In the genomic region with DNA sequence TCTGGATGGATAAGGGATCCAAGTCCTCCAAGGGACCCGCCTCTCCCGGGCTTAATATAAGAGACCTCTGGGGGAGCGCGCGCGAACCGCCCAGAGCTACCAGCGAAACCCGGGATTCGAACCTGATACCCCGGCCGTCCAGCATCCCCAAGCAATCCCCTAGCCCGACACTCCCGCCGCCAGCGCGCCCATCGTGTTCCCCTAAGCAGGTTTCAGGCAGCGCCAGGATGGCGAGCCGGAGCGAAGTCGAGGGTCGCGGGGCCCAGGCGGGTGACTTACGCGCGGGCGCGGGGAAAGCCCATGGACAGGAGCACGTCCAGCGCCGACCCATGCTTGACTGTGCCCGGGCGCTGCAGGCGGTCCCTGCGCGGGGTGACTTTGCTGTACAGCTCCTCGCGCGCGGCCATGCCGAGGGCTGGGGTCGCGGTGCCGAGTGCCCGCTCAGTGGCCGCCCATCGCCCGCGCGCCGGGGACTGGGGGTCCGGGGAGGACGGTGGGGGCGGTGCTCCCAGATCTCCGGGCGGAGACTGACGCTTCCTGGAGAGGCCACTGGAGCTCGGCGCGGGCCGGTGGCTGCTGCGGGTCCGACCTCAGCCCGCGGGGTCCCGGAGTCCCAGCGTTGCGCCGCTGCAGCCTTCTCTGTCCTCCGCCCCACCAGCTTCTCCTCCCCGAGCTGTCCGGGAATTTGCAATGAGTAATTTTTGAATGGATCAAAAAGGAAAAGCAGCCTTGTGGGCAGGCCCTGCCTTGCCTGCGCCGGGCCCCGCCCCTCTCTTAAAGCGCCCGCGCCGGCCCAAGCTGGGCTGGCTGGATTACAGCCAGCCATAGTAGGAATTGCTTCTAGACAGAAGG, we compare ENCODE assay signal across 8 mouse cellular contexts. TPM values are rescaled to one million over a fixed set of nuclear protein-coding genes. Genes with fewer than 3 reads are reported as not detected.
DNase-seq lines count a peak whose midpoint lies in the region; ATAC-seq and TF ChIP-seq lines count a peak whose summit lies in the region.

No protein-coding gene starts in this region.

- H3K9me3 ChIP-seq in hindbrain, embryonic 16.5 days (ENCODE audit: control insufficient read depth, low read length), result no peaks in the 10 kb centered on the region

- peaks cover 19% of the 10 kb centered on the region for H3K4me1 ChIP-seq in hindbrain, embryonic 16.5 days (ENCODE audit: control insufficient read depth, insufficient read depth, low read depth, low read length)

- H3K27ac ChIP-seq in gastrocnemius, adult 2 months, result peak overlapping the region; percentile 75
- H3K27ac ChIP-seq in hindbrain, embryonic 16.5 days (ENCODE audit: low read depth, low read length), result peak overlapping the region; percentile 93
- H3K27ac ChIP-seq in macrophage, result peak overlapping the region; percentile 89

- peak overlapping the region; percentile 65 for H3K4me2 ChIP-seq in hindbrain, embryonic 16.5 days (ENCODE audit: low read length)

- ATAC-seq in common myeloid progenitor, adult 5-6 weeks (replicated peaks; ENCODE audit: low read depth, poor library complexity, severe bottlenecking), result peak; percentile 26
- ATAC-seq in hindbrain, embryonic 16.5 days, result peak; percentile 91

- TF ChIP-seq CTCF in gastrocnemius, adult 2 months (IDR thresholded peaks at IDR 0.05), result no peak

- no peaks in the 10 kb centered on the region for H3K36me3 ChIP-seq in hindbrain, embryonic 16.5 days (ENCODE audit: control insufficient read depth, insufficient read depth, low read length)
- H3K36me3 ChIP-seq in macrophage (ENCODE audit: inconsistent target), result no peaks in the 10 kb centered on the region

- H3K9ac ChIP-seq in hindbrain, embryonic 16.5 days (ENCODE audit: low read depth, low read length), result peak overlapping the region; percentile 92

- H3K27me3 ChIP-seq in hindbrain, embryonic 16.5 days (replicated peaks; ENCODE audit: control insufficient read depth, insufficient read depth, low read length), result no peaks in the 10 kb centered on the region

- DNase-seq in ZHBTc4 (ENCODE audit: low read depth, low spot score), result peak; percentile 69
- peak; percentile 83 for DNase-seq in gastrocnemius, adult 2 months
- peak; percentile 69 to 73 for DNase-seq in left cerebral cortex, adult 8-10 months (ENCODE audit: low spot score in 2 of 2)
- DNase-seq in right cerebral cortex, adult 2 months (ENCODE audit: low spot score in 2 of 2), result peak; percentile 75 to 78
- peak; percentile 60 for DNase-seq in urinary bladder, postnatal 25 days (ENCODE audit: low spot score)

- H3K4me3 ChIP-seq in gastrocnemius, adult 2 months, result peak overlapping the region; percentile 89
- H3K4me3 ChIP-seq in hindbrain, embryonic 16.5 days (ENCODE audit: low read length), result peak overlapping the region; percentile 94
- peak overlapping the region; percentile 54 for H3K4me3 ChIP-seq in macrophage (ENCODE audit: inconsistent target)

- peaks cover 45% of the 10 kb centered on the region for H3K79me2 ChIP-seq in macrophage (ENCODE audit: inconsistent target)

- WGBS in hindbrain, embryonic 16.5 days, result under 1% methylated on average over 71 of the region's 82 CpGs
- WGBS in macrophage (ENCODE audit: missing documents), result 1% methylated on average over 63 of the region's 82 CpGs

- intact Hi-C loops in gastrocnemius, adult 2 months (cut with DNase I), result no loop called here

RNA-seq across cellular contexts. Expression of gene Ubash3b, which starts 4.3 kb away (rescaled TPM):
- 6.3 and 9.1 TPM in 2 replicates for total RNA-seq in common myeloid progenitor, adult 5-6 weeks (2017)
- under 1 TPM; 0.33 to 0.45 TPM for total RNA-seq in gastrocnemius, adult 2 months (2021)
- 25.4 and 29.7 TPM in 2 replicates for polyA plus RNA-seq in hindbrain, embryonic 16.5 days (2015; fragmentation: Nextera tagmentation; extraction: Ambion mirVana)
- total RNA-seq in left cerebral cortex, adult 8-10 months (2022), result 10 to 100 TPM; 19.9 to 23.9 (median 21.7) TPM
- 10 to 100 TPM; 11.3 to 61.6 (median 22.4) TPM for total RNA-seq in macrophage (2018; cell fraction: chromatin; rRNA removed)
- 10 to 100 TPM; 10.5 to 20.6 (median 14.8) TPM for total RNA-seq in macrophage (2018; cell fraction: cytosol; rRNA removed)
- total RNA-seq in macrophage (2018; cell fraction: nucleus; rRNA removed), result 10 to 100 TPM; 11.8 to 66.8 (median 19.8) TPM
- polyA plus RNA-seq in macrophage (2018), result 7.7 to 26.7 TPM (median 10.3 TPM) in 3 replicates

Comparison
In these comparisons a context has a peak if more than half of its experiments do, and no peak if none do; other contexts are left out.
1. Peak in every context shown above with its lines: DNase-seq, ATAC-seq, H3K4me3 ChIP-seq and H3K27ac ChIP-seq.